Mouse (Mus musculus) skeletal muscle tissue, adult 2 months (tissue): ENCODE measurements around the gene Lman1l.

Experiments used
- DNase-seq: peaks from one replicate; pipeline ENCODE4 v3.0.0-alpha.2; 2012; ENCODE audit warnings: low read depth, low spot score

The Lman1l gene

GRCm38 (mm10) chr9:57620674-57621073, at the start of gene Lman1l:
Gene Lman1l, minus strand, starts transcription at chr9:57620774.
- no peak for DNase-seq

- no peak for DNase-seq
Observed at GRCm38 (mm10) chr9:57669566-57669965, 49.0 kb upstream of the Lman1l start.

- DNase-seq: no peak
Observed at GRCm38 (mm10) chr9:57668277-57668676, 47.7 kb upstream of the Lman1l start.

- no peak for DNase-seq
Observed at GRCm38 (mm10) chr9:57667817-57668216, 47.2 kb upstream of the Lman1l start.

GRCm38 (mm10) chr9:57667136-57667535, 46.6 kb upstream of the Lman1l start:
- DNase-seq: no peak

GRCm38 (mm10) chr9:57666536-57666935, 46.0 kb upstream of the Lman1l start:
- DNase-seq: no peak

- no peak for DNase-seq
Observed at GRCm38 (mm10) chr9:57664616-57665015, 44.0 kb upstream of the Lman1l start.

GRCm38 (mm10) chr9:57661552-57661951, 41.0 kb upstream of the Lman1l start:
- no peak for DNase-seq

GRCm38 (mm10) chr9:57660501-57660900, 39.9 kb upstream of the Lman1l start:
- DNase-seq: no peak

GRCm38 (mm10) chr9:57659774-57660173, 39.2 kb upstream of the Lman1l start:
- no peak for DNase-seq

GRCm38 (mm10) chr9:57658970-57659369, 38.4 kb upstream of the Lman1l start:
- no peak for DNase-seq

- no peak for DNase-seq
Observed at GRCm38 (mm10) chr9:57657843-57658242, 37.3 kb upstream of the Lman1l start.

- DNase-seq: no peak
Observed at GRCm38 (mm10) chr9:57656631-57657350, 36.2 kb upstream of the Lman1l start.

- DNase-seq: peak; percentile 91
Observed at GRCm38 (mm10) chr9:57655749-57656148, 35.2 kb upstream of the Lman1l start.

GRCm38 (mm10) chr9:57654966-57655365, 34.4 kb upstream of the Lman1l start:
- DNase-seq: no peak

- no peak for DNase-seq
Observed at GRCm38 (mm10) chr9:57653283-57653682, 32.7 kb upstream of the Lman1l start, which contains the start of gene Csk. Gene Csk, minus strand, starts transcription at chr9:57653631.

GRCm38 (mm10) chr9:57652855-57653254, 32.3 kb upstream of the Lman1l start:
- no peak for DNase-seq

- no peak for DNase-seq
Observed at GRCm38 (mm10) chr9:57652351-57652750, 31.8 kb upstream of the Lman1l start.

GRCm38 (mm10) chr9:57650786-57651311, 30.3 kb upstream of the Lman1l start:
- DNase-seq: no peak

- DNase-seq: no peak
Observed at GRCm38 (mm10) chr9:57650130-57650785, 29.7 kb upstream of the Lman1l start.

- no peak for DNase-seq
Observed at GRCm38 (mm10) chr9:57647286-57648108, 26.9 kb upstream of the Lman1l start.

GRCm38 (mm10) chr9:57646551-57647103, 26.1 kb upstream of the Lman1l start:
- no peak for DNase-seq
